Mouse (Mus musculus) hindbrain, embryonic 13.5 days (tissue): Measurements from ENCODE around the gene Gng4. TPM values are rescaled to one million over a fixed set of nuclear protein-coding genes. Genes with fewer than 3 reads are reported as not detected.

Experiments used
- ATAC-seq: fragments of 200-750 bp; cut with Nextera tagmentation; 2 replicates; pipeline ENCODE4 v1.8.0; 2017; ENCODE audit warnings: moderate TSS enrichment; ENCODE audit not compliant: low FRiP score
- H3K27ac ChIP-seq: fragments of 300-500 bp; sonication (generic); 2 replicates; pipeline ENCODE4 v1.5.1; 2015; ENCODE audit warnings: inconsistent platforms, mild to moderate bottlenecking, moderate library complexity
- H3K27me3 ChIP-seq: fragments of 300-500 bp; sonication (generic); 2 replicates; pipeline ENCODE4 v1.6.1; 2015; ENCODE audit warnings: mild to moderate bottlenecking, inconsistent platforms
- H3K36me3 ChIP-seq: fragments of 300-500 bp; sonication (generic); 2 replicates; pipeline ENCODE4 v1.6.1; 2015; ENCODE audit warnings: mild to moderate bottlenecking, inconsistent platforms
- H3K4me1 ChIP-seq: fragments of 300-500 bp; sonication (generic); replicated peaks from 2 replicates; pipeline ENCODE4 v1.6.1; 2015; ENCODE audit warnings: inconsistent platforms
- H3K4me2 ChIP-seq: fragments of 300-500 bp; sonication (generic); 2 replicates; pipeline ENCODE4 v1.6.1; 2015; ENCODE audit warnings: inconsistent platforms, mild to moderate bottlenecking, moderate library complexity
- H3K4me3 ChIP-seq: fragments of 300-500 bp; sonication (generic); 2 replicates; pipeline ENCODE4 v1.5.1; 2015; ENCODE audit warnings: mild to moderate bottlenecking, inconsistent platforms
- H3K9ac ChIP-seq: fragments of 300-500 bp; sonication (generic); 2 replicates; pipeline ENCODE4 v1.6.1; 2015; ENCODE audit warnings: mild to moderate bottlenecking, inconsistent platforms
- H3K9me3 ChIP-seq: fragments of 300-500 bp; sonication (generic); 2 replicates; pipeline ENCODE4 v1.6.1; 2016; ENCODE audit warnings: inconsistent platforms
- WGBS: fragments of 180-500 bp; shearing (Covaris S2); methylation state at CpG from one replicate; pipeline ENCODE4 v1.1.7; 2015; 5-methylcytosine and 5-hydroxymethylcytosine counted together
- polyA plus RNA-seq: library from polyadenylated mRNA; unstranded; fragments of >200 nt; fragmentation: Nextera tagmentation; extraction: Ambion mirVana; gene quantifications from 2 replicates; pipeline ENCODE4 v1.2.1, GENCODE M21; 2015

The Gng4 gene
- 22.2 and 27.1 TPM in 2 replicates for polyA plus RNA-seq

GRCm38 (mm10) chr13:13783894-13784419 is at the start of gene Gng4:
TSS of gene Gng4 (plus strand) at chr13:13784059.
- Histone ChIP-seq H3K4me2 (peak within 1 kb of the TSS; percentile 87), H3K4me1 (peaks cover 31% of the 10 kb centered on the region), H3K36me3 (no peaks in the 10 kb centered on the region; the same call in 1 of the 2 replicates), H3K9me3 (no peaks in the 10 kb centered on the region), H3K27ac (peak within 1 kb of the TSS; percentile 58; the same call in 1 of the 2 replicates), H3K27me3 (peaks cover 50% of the 10 kb centered on the region), H3K4me3 (peak within 1 kb of the TSS; percentile 65), H3K9ac (peak within 1 kb of the TSS; percentile 78)
- WGBS, result 1% methylated on average over 43 of the region's 43 CpGs
- peak; percentile 80 for ATAC-seq

- Histone ChIP-seq H3K27ac (no peak overlapping the region), H3K4me2 (no peak overlapping the region), H3K36me3 (peaks cover 32% of the 10 kb centered on the region), H3K27me3 (no peaks in the 10 kb centered on the region), H3K4me1 (no peaks in the 10 kb centered on the region), H3K9ac (no peak overlapping the region), H3K4me3 (no peak overlapping the region), H3K9me3 (no peaks in the 10 kb centered on the region)
- ATAC-seq, result no peak
- 95% methylated on average over 4 of the region's 4 CpGs for WGBS
Observed at GRCm38 (mm10) chr13:13739232-13739631, 44.6 kb upstream of the Gng4 start.

GRCm38 (mm10) chr13:13745911-13746310 is 37.9 kb upstream of the Gng4 start:
- Histone ChIP-seq H3K36me3 (peaks cover 50% of the 10 kb centered on the region), H3K4me3 (no peak overlapping the region), H3K9ac (no peak overlapping the region), H3K27me3 (no peaks in the 10 kb centered on the region), H3K4me2 (no peak overlapping the region), H3K4me1 (no peaks in the 10 kb centered on the region), H3K27ac (no peak overlapping the region), H3K9me3 (no peaks in the 10 kb centered on the region)
- ATAC-seq, result no peak
- WGBS, result 91% methylated on average over 3 of the region's 3 CpGs

GRCm38 (mm10) chr13:13775778-13776494 is 7.9 kb upstream of the Gng4 start:
- Histone ChIP-seq H3K4me3 (no peak overlapping the region), H3K4me2 (no peak overlapping the region), H3K9me3 (no peaks in the 10 kb centered on the region), H3K9ac (no peak overlapping the region), H3K27me3 (0 out of 2 replicates have a peak, but pooled peaks cover under 1% of the 10 kb centered on the region), H3K27ac (no peak overlapping the region), H3K4me1 (peaks cover 3% of the 10 kb centered on the region; the same call in 1 of the 2 replicates), H3K36me3 (peaks cover 12% of the 10 kb centered on the region)
- peak; percentile 87 for ATAC-seq

- 88% methylated on average over 11 of the region's 11 CpGs for WGBS
- H3K4me1 ChIP-seq, result peaks cover 3% of the 10 kb centered on the region; the same call in 1 of the 2 replicates
- H3K4me2 ChIP-seq, result no peak overlapping the region
- peaks cover 12% of the 10 kb centered on the region for H3K36me3 ChIP-seq
- peaks cover 10% of the 10 kb centered on the region; the same call in 1 of the 2 replicates for H3K27me3 ChIP-seq
- no peak overlapping the region for H3K27ac ChIP-seq
- no peak overlapping the region; the same call in 1 of the 2 replicates for H3K9ac ChIP-seq
- no peak overlapping the region for H3K4me3 ChIP-seq
- ATAC-seq, result no peak
- H3K9me3 ChIP-seq, result no peaks in the 10 kb centered on the region
Observed at GRCm38 (mm10) chr13:13777052-13777451, 6.8 kb upstream of the Gng4 start.

GRCm38 (mm10) chr13:13777696-13778095 is 6.2 kb upstream of the Gng4 start:
- Histone ChIP-seq H3K4me1 (peaks cover 3% of the 10 kb centered on the region; the same call in 1 of the 2 replicates), H3K4me3 (no peak overlapping the region), H3K4me2 (no peak overlapping the region), H3K9ac (no peak overlapping the region), H3K27ac (no peak overlapping the region), H3K9me3 (no peaks in the 10 kb centered on the region), H3K27me3 (peaks cover 14% of the 10 kb centered on the region), H3K36me3 (peaks cover 12% of the 10 kb centered on the region)
- 80% methylated on average over 8 of the region's 8 CpGs for WGBS
- ATAC-seq, result no peak

GRCm38 (mm10) chr13:13778837-13779458 is 4.9 kb upstream of the Gng4 start:
- Histone ChIP-seq H3K27me3 (peaks cover 23% of the 10 kb centered on the region), H3K9me3 (no peaks in the 10 kb centered on the region), H3K9ac (no peak overlapping the region), H3K4me1 (peaks cover 11% of the 10 kb centered on the region), H3K4me3 (no peak overlapping the region), H3K4me2 (no peak overlapping the region), H3K27ac (no peak overlapping the region), H3K36me3 (peaks cover 12% of the 10 kb centered on the region)
- 83% methylated on average over 1 of the region's 1 CpGs for WGBS
- no peak for ATAC-seq

GRCm38 (mm10) chr13:13780271-13780670 is 3.6 kb upstream of the Gng4 start:
- H3K27me3 ChIP-seq, result peaks cover 35% of the 10 kb centered on the region
- WGBS, result 69% methylated on average over 3 of the region's 3 CpGs
- H3K9ac ChIP-seq, result no peak overlapping the region
- H3K27ac ChIP-seq, result no peak overlapping the region
- peaks cover 12% of the 10 kb centered on the region for H3K36me3 ChIP-seq
- no peak for ATAC-seq
- no peak overlapping the region for H3K4me2 ChIP-seq
- H3K4me1 ChIP-seq, result peaks cover 24% of the 10 kb centered on the region
- H3K9me3 ChIP-seq, result no peaks in the 10 kb centered on the region
- H3K4me3 ChIP-seq, result no peak overlapping the region

GRCm38 (mm10) chr13:13781026-13781425 is 2.8 kb upstream of the Gng4 start:
- 82% methylated on average over 4 of the region's 4 CpGs for WGBS
- Histone ChIP-seq H3K27me3 (peaks cover 42% of the 10 kb centered on the region), H3K4me2 (no peak overlapping the region), H3K27ac (no peak overlapping the region), H3K9ac (no peak overlapping the region), H3K4me3 (no peak overlapping the region), H3K36me3 (peaks cover 12% of the 10 kb centered on the region), H3K4me1 (peaks cover 30% of the 10 kb centered on the region), H3K9me3 (no peaks in the 10 kb centered on the region)
- ATAC-seq, result no peak

- WGBS, result 37% methylated on average over 7 of the region's 7 CpGs
- peak overlapping the region; percentile 65 for H3K4me3 ChIP-seq
- no peak for ATAC-seq
- H3K27ac ChIP-seq, result no peak overlapping the region
- no peaks in the 10 kb centered on the region; the same call in 1 of the 2 replicates for H3K36me3 ChIP-seq
- H3K9ac ChIP-seq, result no peak overlapping the region
- H3K4me1 ChIP-seq, result peaks cover 31% of the 10 kb centered on the region
- H3K27me3 ChIP-seq, result peaks cover 50% of the 10 kb centered on the region
- peak overlapping the region; percentile 87 for H3K4me2 ChIP-seq
- no peaks in the 10 kb centered on the region for H3K9me3 ChIP-seq
Observed at GRCm38 (mm10) chr13:13783296-13783695, 563 bp upstream of the Gng4 start.

GRCm38 (mm10) chr13:13784420-13784936 is 619 bp downstream of the Gng4 start:
- Histone ChIP-seq H3K36me3 (no peaks in the 10 kb centered on the region), H3K4me2 (peak overlapping the region; percentile 87), H3K27ac (peak overlapping the region; percentile 8; the same call in 1 of the 2 replicates), H3K4me1 (peaks cover 31% of the 10 kb centered on the region), H3K27me3 (peaks cover 50% of the 10 kb centered on the region), H3K9ac (peak overlapping the region; percentile 78), H3K4me3 (peak overlapping the region; percentile 65), H3K9me3 (no peaks in the 10 kb centered on the region)
- ATAC-seq, result peak; percentile 82
- WGBS, result under 1% methylated on average over 58 of the region's 59 CpGs
